Mouse (Mus musculus) small intestine, adult 2 months (tissue): ENCODE data around the gene Kif16b. TPM values are rescaled to one million over a fixed set of nuclear protein-coding genes. Genes with fewer than 3 reads are reported as not detected.

Experiments
- H3K27ac ChIP-seq: fragments of 200-500 bp; 2 replicates; pipeline ENCODE4 v1.5.1; 2012; ENCODE audit warnings: low read depth, low read length, control low read depth, inconsistent platforms; ENCODE audit not compliant: insufficient read depth
- H3K27me3 ChIP-seq: fragments of 200-500 bp; 2 replicates; pipeline ENCODE4 v1.6.1; 2012; ENCODE audit warnings: mild to moderate bottlenecking, moderate library complexity, low read length, inconsistent platforms; ENCODE audit not compliant: control insufficient read depth, insufficient read depth
- H3K36me3 ChIP-seq: fragments of 200-500 bp; 2 replicates; pipeline ENCODE4 v1.6.1; 2012; ENCODE audit warnings: mild to moderate bottlenecking, low read length, control low read depth, inconsistent platforms; ENCODE audit not compliant: control insufficient read depth, insufficient read depth
- H3K4me1 ChIP-seq: fragments of 200-500 bp; 2 replicates; pipeline ENCODE4 v1.6.1; 2012; ENCODE audit warnings: low read length, inconsistent platforms, mixed read lengths; ENCODE audit not compliant: control insufficient read depth, insufficient read depth, insufficient read length
- H3K4me3 ChIP-seq: fragments of 200-500 bp; 2 replicates; pipeline ENCODE4 v1.5.1; 2012; ENCODE audit warnings: low read depth, mild to moderate bottlenecking, control low read depth, inconsistent platforms, low read length, moderate library complexity
- CTCF ChIP-seq: fragments of 200-500 bp; IDR thresholded peaks from 2 replicates; pipeline ENCODE4 v1.5.1; 2012; ENCODE audit warnings: low read depth, mild to moderate bottlenecking, control low read depth, inconsistent platforms, low read length, moderate library complexity, mixed read lengths; ENCODE audit not compliant: insufficient replicate concordance, insufficient read length; ENCODE audit errors: extremely low read depth
- POLR2A ChIP-seq: fragments of 200-500 bp; IDR thresholded peaks from 2 replicates; pipeline ENCODE4 v1.6.1; 2012; ENCODE audit warnings: low read depth, mild to moderate bottlenecking, control low read depth, inconsistent platforms, low read length, moderate library complexity
- WGBS: fragments of 180-500 bp; shearing (Covaris S2); methylation state at CpG from one replicate; pipeline ENCODE4 v1.1.7; 2018; 5-methylcytosine and 5-hydroxymethylcytosine counted together
- polyA plus RNA-seq: library from polyadenylated mRNA; depleted of rRNA; stranded (reverse); fragments of >200 nt; gene quantifications from 2 replicates; pipeline ENCODE4 v1.2.3, GENCODE M21; 2012; rRNA removed

Kif16b gene
- polyA plus RNA-seq, 1 experiment: 12.5 TPM

- no peaks in the 10 kb centered on the region for H3K4me1 ChIP-seq
- H3K27ac ChIP-seq: no peak overlapping the region
- H3K27me3 ChIP-seq: no peaks in the 10 kb centered on the region
- no peak overlapping the region for H3K4me3 ChIP-seq
- TF ChIP-seq CTCF (no peak), POLR2A (no peak)
- 37% methylated on average over 8 of the region's 8 CpGs for WGBS
- no peaks in the 10 kb centered on the region for H3K36me3 ChIP-seq
Observed at GRCm38 (mm10) chr2:142569771-142570170, 331.6 kb downstream of the Kif16b start.

Other genes starting within 250 kb of the Kif16b start
- gene Snrpb2, start 161.5 kb upstream of the Kif16b start, polyA plus RNA-seq: 0.43 and 0.44 TPM in 2 replicates
- gene Otor, start 176.9 kb upstream of the Kif16b start, polyA plus RNA-seq: not detected in 2 replicates